Mouse (Mus musculus): ENCODE data around the gene Zcchc2. TPM values are rescaled to one million over a fixed set of nuclear protein-coding genes. Genes with fewer than 3 reads are reported as not detected.

Gene Zcchc2
- polyA plus RNA-seq, 1 experiment from 2014 or later = 3.1 TPM

- Histone ChIP-seq H3K27me3 (ENCODE audit: control insufficient read depth, insufficient read depth, low read length) (no peaks in the 10 kb centered on the region), H3K9ac (no peak overlapping the region), H3K27ac (no peak overlapping the region), H3K9me3 (ENCODE audit: control insufficient read depth, low read length) (no peaks in the 10 kb centered on the region), H3K4me2 (replicated peaks) (no peak overlapping the region), H3K4me1 (replicated peaks; ENCODE audit: control insufficient read depth, insufficient read depth, low read length) (no peaks in the 10 kb centered on the region), H3K36me3 (replicated peaks; ENCODE audit: control insufficient read depth, insufficient read depth) (no peaks in the 10 kb centered on the region), H3K4me3 (replicated peaks; ENCODE audit: low read length) (no peak overlapping the region)
- ATAC-seq (ENCODE audit: low FRiP score) (no peak), DNase-seq (ENCODE audit: low spot score) (no peak)
- 75% methylated on average over 4 of the region's 4 CpGs for WGBS
Observed at GRCm38 (mm10) chr1:106063591-106064170, 73.5 kb downstream of the Zcchc2 start.

- no peaks in the 10 kb centered on the region for H3K27me3 ChIP-seq (ENCODE audit: control insufficient read depth, insufficient read depth, low read length)
- no peak overlapping the region for H3K4me2 ChIP-seq (replicated peaks)
- H3K4me1 ChIP-seq (replicated peaks; ENCODE audit: control insufficient read depth, insufficient read depth, low read length) = no peaks in the 10 kb centered on the region
- 67% methylated on average over 3 of the region's 3 CpGs for WGBS
- H3K4me3 ChIP-seq (replicated peaks; ENCODE audit: low read length) = no peak overlapping the region
- ATAC-seq (ENCODE audit: low FRiP score) (no peak), DNase-seq (ENCODE audit: low spot score) (no peak)
- no peaks in the 10 kb centered on the region for H3K9me3 ChIP-seq (ENCODE audit: control insufficient read depth, low read length)
- H3K27ac ChIP-seq = no peak overlapping the region
- no peaks in the 10 kb centered on the region for H3K36me3 ChIP-seq (replicated peaks; ENCODE audit: control insufficient read depth, insufficient read depth)
- no peak overlapping the region for H3K9ac ChIP-seq
Observed at GRCm38 (mm10) chr1:106064291-106064690, 74.1 kb downstream of the Zcchc2 start.

DNA sequence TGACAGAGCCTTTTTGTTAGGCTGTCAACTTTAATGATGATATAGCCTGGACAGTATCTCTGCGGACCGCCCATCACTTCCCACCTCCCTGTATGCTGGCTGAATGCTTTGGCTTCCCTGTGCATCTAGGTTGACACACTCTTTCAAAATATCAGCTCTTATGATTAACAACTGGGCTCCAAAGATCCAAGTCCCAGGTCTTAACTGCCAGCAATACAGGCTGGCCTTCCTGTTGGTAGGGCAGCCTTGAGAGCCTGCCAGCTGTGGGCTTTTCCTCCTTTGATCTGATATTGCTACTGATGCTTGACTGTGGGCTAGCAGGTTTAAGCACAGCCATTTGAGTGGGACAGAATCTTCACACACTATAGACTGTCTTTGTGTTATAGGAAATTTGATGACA lies 74.5 kb downstream of the Zcchc2 start:
- Histone ChIP-seq H3K4me3 (replicated peaks; ENCODE audit: low read length) (no peak overlapping the region), H3K9me3 (ENCODE audit: control insufficient read depth, low read length) (no peaks in the 10 kb centered on the region), H3K4me1 (replicated peaks; ENCODE audit: control insufficient read depth, insufficient read depth, low read length) (no peaks in the 10 kb centered on the region), H3K27ac (no peak overlapping the region), H3K4me2 (replicated peaks) (no peak overlapping the region), H3K36me3 (replicated peaks; ENCODE audit: control insufficient read depth, insufficient read depth) (no peaks in the 10 kb centered on the region), H3K27me3 (ENCODE audit: control insufficient read depth, insufficient read depth, low read length) (no peaks in the 10 kb centered on the region), H3K9ac (no peak overlapping the region)
- 71% methylated on average over 2 of the region's 2 CpGs for WGBS
- ATAC-seq (ENCODE audit: low FRiP score) (no peak), DNase-seq (ENCODE audit: low spot score) (no peak)

- Histone ChIP-seq H3K36me3 (replicated peaks; ENCODE audit: control insufficient read depth, insufficient read depth) (no peaks in the 10 kb centered on the region), H3K9me3 (ENCODE audit: control insufficient read depth, low read length) (no peaks in the 10 kb centered on the region), H3K4me1 (replicated peaks; ENCODE audit: control insufficient read depth, insufficient read depth, low read length) (no peaks in the 10 kb centered on the region), H3K27ac (no peak overlapping the region), H3K4me3 (replicated peaks; ENCODE audit: low read length) (no peak overlapping the region), H3K4me2 (replicated peaks) (no peak overlapping the region), H3K9ac (no peak overlapping the region), H3K27me3 (ENCODE audit: control insufficient read depth, insufficient read depth, low read length) (no peaks in the 10 kb centered on the region)
- WGBS = 52% methylated on average over 7 of the region's 7 CpGs
- ATAC-seq (ENCODE audit: low FRiP score) (no peak), DNase-seq (ENCODE audit: low spot score) (no peak)
Observed at GRCm38 (mm10) chr1:106065679-106066078, 75.5 kb downstream of the Zcchc2 start.

DNA sequence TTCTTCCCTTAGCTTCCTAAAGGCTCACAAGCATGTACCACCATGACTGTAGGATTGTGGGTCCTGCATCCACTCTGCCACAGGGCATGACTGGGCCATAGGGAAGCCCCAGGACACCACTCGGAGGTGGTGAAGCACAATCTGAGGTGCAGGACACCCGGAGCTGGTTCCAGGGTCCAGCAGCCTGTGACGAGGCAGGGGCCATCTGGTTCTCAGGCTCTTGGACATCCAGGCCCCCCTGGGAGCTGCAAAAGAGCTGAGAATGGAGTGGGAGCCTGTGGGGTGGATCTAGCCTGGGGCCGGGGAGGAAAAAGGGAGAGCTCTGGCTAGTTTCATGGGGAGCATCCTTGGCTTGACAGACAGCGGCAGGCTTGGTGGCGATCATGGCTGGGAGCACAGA lies 77.1 kb downstream of the Zcchc2 start:
- DNase-seq (ENCODE audit: low spot score) (no peak), ATAC-seq (ENCODE audit: low FRiP score) (no peak)
- Histone ChIP-seq H3K9me3 (ENCODE audit: control insufficient read depth, low read length) (no peaks in the 10 kb centered on the region), H3K36me3 (replicated peaks; ENCODE audit: control insufficient read depth, insufficient read depth) (no peaks in the 10 kb centered on the region), H3K4me2 (replicated peaks) (no peak overlapping the region), H3K27me3 (ENCODE audit: control insufficient read depth, insufficient read depth, low read length) (no peaks in the 10 kb centered on the region), H3K4me1 (replicated peaks; ENCODE audit: control insufficient read depth, insufficient read depth, low read length) (peaks cover 10% of the 10 kb centered on the region; the same call in 1 of the 2 replicates), H3K9ac (no peak overlapping the region), H3K27ac (no peak overlapping the region), H3K4me3 (replicated peaks; ENCODE audit: low read length) (no peak overlapping the region)
- WGBS = 84% methylated on average over 6 of the region's 6 CpGs

DNA sequence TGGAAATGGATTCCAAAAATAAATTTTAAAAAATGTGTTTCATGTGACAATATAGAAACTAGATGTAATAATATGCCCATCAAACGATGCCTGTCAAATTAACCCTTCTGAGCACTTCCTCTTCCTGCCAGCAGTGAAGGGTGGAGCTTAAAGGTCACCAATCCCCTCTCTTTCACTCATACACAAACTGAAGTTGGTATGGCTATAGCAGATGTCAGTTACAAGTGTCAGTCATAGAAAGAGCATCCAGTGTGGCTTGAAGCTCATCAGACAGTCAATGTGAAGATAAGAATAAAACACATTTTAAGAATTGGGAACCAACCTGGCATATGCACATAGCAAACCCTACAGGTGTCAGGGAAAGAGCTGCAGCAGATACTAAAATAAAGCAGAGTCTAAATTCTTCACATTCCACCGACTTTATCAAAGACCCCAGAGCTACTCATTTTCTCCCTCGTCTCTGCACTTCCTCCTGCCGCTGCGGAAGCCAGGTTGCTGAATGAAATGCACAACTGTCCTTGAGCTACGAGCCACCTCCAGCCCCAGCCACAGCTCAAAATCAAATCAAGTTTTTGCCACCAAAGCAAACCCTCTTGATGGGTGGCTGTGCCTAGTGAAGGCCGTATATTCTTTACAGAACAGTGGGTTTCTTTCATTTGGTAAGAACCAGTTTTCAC lies 79.8 kb downstream of the Zcchc2 start:
- H3K27me3 ChIP-seq (ENCODE audit: control insufficient read depth, insufficient read depth, low read length) = no peaks in the 10 kb centered on the region
- 76% methylated on average over 7 of the region's 7 CpGs for WGBS
- no peaks in the 10 kb centered on the region for H3K9me3 ChIP-seq (ENCODE audit: control insufficient read depth, low read length)
- ATAC-seq (ENCODE audit: low FRiP score) = no peak
- peaks cover 10% of the 10 kb centered on the region; the same call in 1 of the 2 replicates for H3K4me1 ChIP-seq (replicated peaks; ENCODE audit: control insufficient read depth, insufficient read depth, low read length)
- no peak overlapping the region for H3K9ac ChIP-seq
- H3K4me3 ChIP-seq (replicated peaks; ENCODE audit: low read length) = no peak overlapping the region
- H3K36me3 ChIP-seq (replicated peaks; ENCODE audit: control insufficient read depth, insufficient read depth) = no peaks in the 10 kb centered on the region
- no peak overlapping the region for H3K4me2 ChIP-seq (replicated peaks)
- H3K27ac ChIP-seq = no peak overlapping the region
- DNase-seq (ENCODE audit: low spot score) = no peak

- Histone ChIP-seq H3K4me2 (replicated peaks) (no peak overlapping the region), H3K27me3 (ENCODE audit: control insufficient read depth, insufficient read depth, low read length) (no peaks in the 10 kb centered on the region), H3K36me3 (replicated peaks; ENCODE audit: control insufficient read depth, insufficient read depth) (no peaks in the 10 kb centered on the region), H3K4me1 (replicated peaks; ENCODE audit: control insufficient read depth, insufficient read depth, low read length) (peaks cover 10% of the 10 kb centered on the region; the same call in 1 of the 2 replicates), H3K9ac (no peak overlapping the region), H3K27ac (no peak overlapping the region), H3K4me3 (replicated peaks; ENCODE audit: low read length) (no peak overlapping the region), H3K9me3 (ENCODE audit: control insufficient read depth, low read length) (no peaks in the 10 kb centered on the region)
- WGBS = 55% methylated on average over 4 of the region's 4 CpGs
- ATAC-seq (ENCODE audit: low FRiP score) (no peak), DNase-seq (ENCODE audit: low spot score) (no peak)
Observed at GRCm38 (mm10) chr1:106070814-106071213, 80.6 kb downstream of the Zcchc2 start.

GRCm38 (mm10) chr1:106071237-106072070 lies 81.2 kb downstream of the Zcchc2 start:
- Histone ChIP-seq H3K4me1 (replicated peaks; ENCODE audit: control insufficient read depth, insufficient read depth, low read length) (peaks cover 10% of the 10 kb centered on the region; the same call in 1 of the 2 replicates), H3K9me3 (ENCODE audit: control insufficient read depth, low read length) (no peaks in the 10 kb centered on the region), H3K27me3 (ENCODE audit: control insufficient read depth, insufficient read depth, low read length) (no peaks in the 10 kb centered on the region), H3K36me3 (replicated peaks; ENCODE audit: control insufficient read depth, insufficient read depth) (no peaks in the 10 kb centered on the region), H3K9ac (peak overlapping the region; percentile 8; the same call in 1 of the 2 replicates), H3K4me3 (replicated peaks; ENCODE audit: low read length) (0 out of 2 replicates have a peak overlapping the region, but pooled peaks have one; percentile 9), H3K4me2 (replicated peaks) (peak overlapping the region; percentile 50), H3K27ac (no peak overlapping the region)
- DNase-seq (ENCODE audit: low spot score) = peak; percentile 89
- ATAC-seq (ENCODE audit: low FRiP score) = peak; percentile 74; the same call in 1 of the 2 replicates
- 9% methylated on average over 9 of the region's 9 CpGs for WGBS

GRCm38 (mm10) chr1:106072071-106072440 lies 81.8 kb downstream of the Zcchc2 start:
- H3K36me3 ChIP-seq (replicated peaks; ENCODE audit: control insufficient read depth, insufficient read depth) = no peaks in the 10 kb centered on the region
- ATAC-seq (ENCODE audit: low FRiP score) = peak; percentile 87
- H3K27ac ChIP-seq = no peak overlapping the region
- peak overlapping the region; percentile 8; the same call in 1 of the 2 replicates for H3K9ac ChIP-seq
- WGBS = 3% methylated on average over 10 of the region's 10 CpGs
- H3K27me3 ChIP-seq (ENCODE audit: control insufficient read depth, insufficient read depth, low read length) = no peaks in the 10 kb centered on the region
- 0 out of 2 replicates have a peak overlapping the region, but pooled peaks have one; percentile 9 for H3K4me3 ChIP-seq (replicated peaks; ENCODE audit: low read length)
- peaks cover 10% of the 10 kb centered on the region; the same call in 1 of the 2 replicates for H3K4me1 ChIP-seq (replicated peaks; ENCODE audit: control insufficient read depth, insufficient read depth, low read length)
- peak; percentile 65 for DNase-seq (ENCODE audit: low spot score)
- H3K4me2 ChIP-seq (replicated peaks) = peak overlapping the region; percentile 50
- H3K9me3 ChIP-seq (ENCODE audit: control insufficient read depth, low read length) = no peaks in the 10 kb centered on the region
